Mouse (Mus musculus) right cerebral cortex, postnatal 4 days (tissue): Measurements from ENCODE around the gene Pld6.

Experiments used
- DNase-seq: peaks from one replicate; pipeline ENCODE4 v3.0.0-alpha.2; 2022

Pld6 gene

DNA sequence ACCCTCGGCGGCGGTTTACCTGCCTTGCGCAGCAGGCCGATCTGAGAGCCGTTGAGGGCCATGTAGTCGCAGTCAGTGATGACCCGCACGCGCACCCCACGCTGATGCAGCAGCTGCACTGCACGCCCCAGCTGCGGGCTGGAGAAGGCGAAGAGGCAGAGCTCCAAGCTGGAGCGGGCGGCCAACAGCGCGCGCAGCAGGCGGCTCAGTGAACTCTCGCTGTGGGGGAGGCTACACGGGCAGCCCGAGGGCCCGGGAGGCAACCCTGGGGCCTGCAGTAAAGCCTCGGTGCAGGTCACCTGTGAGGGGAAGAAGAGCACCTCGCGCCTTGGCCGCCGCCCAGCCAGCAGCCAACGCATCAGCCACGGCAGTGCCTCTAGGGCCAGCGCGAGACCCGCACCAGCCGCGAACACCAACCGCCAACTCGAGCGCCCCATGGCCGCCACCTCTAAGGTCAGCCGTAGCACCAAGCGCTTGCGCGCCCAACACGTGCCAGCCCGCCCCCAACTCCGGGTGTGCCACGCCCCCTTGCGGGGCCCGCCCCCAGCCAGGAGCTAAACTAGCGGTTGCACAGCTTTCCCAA, at the start of gene Pld6:
TSS of gene Pld6 (minus strand) at position 447 of the 583 bp plus-strand sequence.
- peak; percentile 53 for DNase-seq

GRCm38 (mm10) chr11:59821625-59822024, 34.2 kb upstream of the Pld6 start:
- DNase-seq = no peak

DNA sequence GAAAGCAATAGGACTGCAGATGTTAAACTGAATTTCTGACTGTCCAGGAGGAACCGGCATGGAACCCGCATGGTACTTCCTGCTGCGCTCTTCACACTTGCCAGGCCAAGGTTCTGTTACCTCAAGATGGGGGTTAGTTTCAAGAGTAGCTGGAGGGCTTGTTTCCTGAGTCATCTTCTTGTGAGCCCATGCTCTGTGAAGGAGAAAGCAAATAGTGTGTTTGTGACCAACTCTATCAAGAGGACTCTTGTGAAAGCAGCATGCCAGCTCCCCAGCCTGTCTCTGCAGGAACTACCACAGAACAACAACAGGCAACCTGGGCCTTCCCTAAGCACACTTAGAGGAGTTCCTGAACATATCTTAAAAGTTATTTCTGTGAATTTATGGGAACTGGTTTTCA, 30.5 kb upstream of the Pld6 start:
- no peak for DNase-seq

- no peak for DNase-seq
Measured at GRCm38 (mm10) chr11:59815482-59816065, 28.1 kb upstream of the Pld6 start.

- DNase-seq = no peak
Measured at GRCm38 (mm10) chr11:59814936-59815335, 27.5 kb upstream of the Pld6 start.

- no peak for DNase-seq
Measured at GRCm38 (mm10) chr11:59814311-59814710, 26.9 kb upstream of the Pld6 start.

DNA sequence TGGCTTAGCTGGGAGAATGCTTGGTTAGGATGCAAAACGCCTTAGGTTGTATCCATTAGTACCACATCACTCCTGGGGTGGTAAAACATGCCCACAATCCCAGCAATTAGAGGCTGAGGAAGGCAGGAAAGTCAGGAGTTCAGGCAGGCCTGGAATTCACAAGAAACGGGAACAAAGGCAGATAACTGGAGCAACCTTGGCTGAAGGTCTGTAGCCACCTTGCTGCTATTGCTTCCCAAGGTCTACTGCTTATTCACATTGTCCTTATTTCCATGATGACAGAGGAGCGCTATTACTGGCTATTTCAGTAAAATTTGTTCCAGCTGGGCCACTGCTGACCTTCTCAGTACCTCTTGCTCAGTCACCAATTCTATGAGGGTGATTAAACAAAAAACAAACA, 25.8 kb upstream of the Pld6 start:
- DNase-seq = no peak

DNA sequence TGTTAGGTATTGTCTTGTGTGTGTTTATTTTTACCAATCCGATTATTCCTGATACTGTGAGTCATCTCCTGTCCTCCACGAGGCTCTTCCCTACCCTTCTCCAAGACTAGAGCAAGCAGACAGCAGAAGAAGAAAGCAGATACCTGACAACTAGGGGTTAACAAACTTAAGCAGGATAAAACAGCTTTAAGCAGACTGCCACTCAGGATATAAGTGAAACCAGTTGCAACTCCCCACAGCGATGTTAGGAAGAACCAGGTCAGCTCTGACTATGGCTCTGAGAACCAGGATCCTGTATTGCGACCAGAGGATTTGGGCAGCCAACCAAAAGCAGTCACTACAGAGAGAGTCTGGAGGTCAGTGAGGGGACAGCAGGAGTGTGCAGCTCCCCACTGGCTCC, 23.8 kb upstream of the Pld6 start:
- no peak for DNase-seq

GRCm38 (mm10) chr11:59810480-59811158, 23.2 kb upstream of the Pld6 start:
- DNase-seq = no peak

DNA sequence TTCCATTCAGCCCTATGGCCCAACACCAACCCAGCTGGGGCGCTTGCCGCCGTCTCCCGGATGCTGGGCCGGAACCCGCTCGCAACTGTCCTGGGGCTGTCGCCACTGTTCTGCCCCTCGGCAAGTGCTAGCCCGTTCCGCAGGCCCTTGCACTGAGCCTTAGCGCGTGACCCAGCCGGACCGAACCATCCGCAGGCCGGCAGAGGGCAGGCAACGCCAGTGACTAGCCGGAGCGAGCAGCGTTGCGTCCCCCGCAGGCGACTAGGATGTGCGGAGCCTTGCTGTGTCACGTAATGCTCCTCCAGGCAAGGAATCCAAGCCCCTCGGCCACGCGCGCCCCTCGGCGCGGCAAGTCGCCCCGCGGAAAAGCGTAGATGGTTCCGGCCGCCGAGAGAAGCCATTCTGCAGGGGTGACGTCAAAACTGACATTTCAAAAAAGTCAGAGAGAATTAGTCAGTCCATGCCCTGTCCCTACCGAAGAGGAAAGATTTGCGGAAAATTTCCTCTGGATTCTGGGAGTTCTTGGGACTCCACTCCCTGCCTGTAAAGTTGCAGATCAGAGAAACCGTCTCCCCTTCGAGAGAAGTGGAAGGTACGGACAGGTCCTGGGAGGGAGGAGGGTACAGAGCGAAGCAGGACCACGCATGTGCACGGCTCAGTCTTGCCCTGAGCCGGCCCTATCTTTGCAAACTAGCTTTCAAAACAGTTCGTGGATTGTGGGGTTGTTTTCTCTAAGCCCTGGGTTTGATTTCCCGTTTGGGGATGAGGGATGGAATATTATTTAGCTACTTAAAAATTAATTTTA, 22.4 kb upstream of the Pld6 start, which contains the start of gene Flcn:
TSS of gene Flcn (minus strand) at position 347 of the 805 bp plus-strand sequence.
- peak; percentile 79 for DNase-seq

- no peak for DNase-seq
Measured at GRCm38 (mm10) chr11:59809071-59809669, 21.7 kb upstream of the Pld6 start.

GRCm38 (mm10) chr11:59808170-59808960, 20.9 kb upstream of the Pld6 start:
- no peak for DNase-seq

- no peak for DNase-seq
Measured at GRCm38 (mm10) chr11:59805656-59806055, 18.2 kb upstream of the Pld6 start.

GRCm38 (mm10) chr11:59805256-59805655, 17.8 kb upstream of the Pld6 start:
- DNase-seq = no peak

- no peak for DNase-seq
Measured at GRCm38 (mm10) chr11:59804409-59805110, 17.1 kb upstream of the Pld6 start.

DNA sequence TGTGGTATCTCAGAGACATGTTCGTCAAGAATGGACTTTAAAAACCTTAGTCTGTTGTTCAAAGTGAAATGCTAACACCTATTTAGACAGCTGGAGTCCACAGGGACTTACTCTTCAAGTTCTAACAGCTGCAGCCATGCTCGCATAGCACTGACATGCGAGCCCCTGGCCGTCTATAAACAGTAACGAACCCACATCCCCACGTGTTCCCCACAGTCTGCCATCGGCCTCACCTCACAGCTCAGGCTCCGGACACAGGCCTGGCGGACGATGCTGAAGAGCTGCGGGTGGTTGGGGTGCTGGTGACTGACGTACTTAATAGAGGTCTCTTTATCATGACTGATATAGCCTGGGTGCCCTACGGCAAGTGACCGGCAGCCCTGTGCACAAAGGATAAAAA, 16.1 kb upstream of the Pld6 start:
- DNase-seq = no peak

DNA sequence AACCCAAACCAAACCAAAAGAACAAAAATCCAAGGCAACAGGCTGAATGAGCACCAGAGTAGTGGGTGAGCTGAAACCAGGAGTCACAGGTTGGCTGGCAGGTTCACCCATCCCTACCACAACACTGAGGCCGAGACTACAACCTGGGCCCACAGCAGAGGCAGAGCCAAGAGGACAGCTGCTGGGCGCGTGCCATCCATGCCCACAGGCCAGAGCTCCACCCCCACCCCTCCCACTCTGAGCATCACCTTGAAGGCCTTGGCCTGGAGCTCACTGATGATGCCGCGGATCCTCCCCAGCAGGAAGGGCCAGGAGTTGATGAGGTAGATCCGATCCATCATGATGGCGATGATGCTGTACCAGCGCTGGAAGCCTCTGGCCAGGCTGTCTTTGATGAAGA, 14.4 kb upstream of the Pld6 start:
- DNase-seq = no peak

DNA sequence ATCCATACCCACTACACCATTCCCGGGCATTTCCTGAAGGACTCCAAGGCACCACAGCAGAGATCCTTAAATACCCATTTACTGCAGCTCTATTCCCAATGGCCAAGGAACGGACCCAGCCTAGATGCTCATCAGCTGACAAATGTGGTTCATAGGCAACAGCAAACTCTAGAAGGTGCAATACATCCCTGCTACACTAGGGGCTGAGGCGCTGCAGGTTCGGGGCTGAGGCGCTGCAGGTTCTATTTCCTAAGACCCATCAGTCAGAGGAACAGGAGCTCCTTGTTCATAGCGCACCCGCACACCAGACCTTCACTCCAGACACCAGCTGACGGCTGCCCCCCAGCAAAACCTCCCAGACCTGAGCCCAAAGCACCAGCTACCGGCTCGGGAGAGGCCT, 13.0 kb upstream of the Pld6 start:
- DNase-seq = no peak

DNA sequence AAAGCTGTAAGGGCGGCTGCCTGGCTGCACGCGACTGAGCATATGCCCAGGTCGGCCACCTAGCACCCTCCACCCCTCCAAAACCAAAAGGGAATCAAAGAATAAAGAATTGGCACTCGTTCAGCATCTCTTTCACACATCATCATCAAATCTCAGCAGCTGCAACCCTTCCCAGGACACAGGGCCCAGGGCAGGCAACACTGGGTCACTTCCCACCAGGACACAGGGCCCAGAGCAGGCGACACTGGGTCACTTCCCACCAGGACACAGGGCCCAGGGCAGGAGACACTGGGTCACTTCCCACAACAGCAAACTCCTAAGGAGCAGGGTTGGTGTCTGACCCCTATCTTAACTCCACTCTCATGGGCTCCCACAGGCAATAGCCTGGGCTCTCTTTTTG, 5.9 kb upstream of the Pld6 start:
- no peak for DNase-seq

- DNase-seq = no peak
Measured at GRCm38 (mm10) chr11:59789311-59789710, 1.9 kb upstream of the Pld6 start.

DNA sequence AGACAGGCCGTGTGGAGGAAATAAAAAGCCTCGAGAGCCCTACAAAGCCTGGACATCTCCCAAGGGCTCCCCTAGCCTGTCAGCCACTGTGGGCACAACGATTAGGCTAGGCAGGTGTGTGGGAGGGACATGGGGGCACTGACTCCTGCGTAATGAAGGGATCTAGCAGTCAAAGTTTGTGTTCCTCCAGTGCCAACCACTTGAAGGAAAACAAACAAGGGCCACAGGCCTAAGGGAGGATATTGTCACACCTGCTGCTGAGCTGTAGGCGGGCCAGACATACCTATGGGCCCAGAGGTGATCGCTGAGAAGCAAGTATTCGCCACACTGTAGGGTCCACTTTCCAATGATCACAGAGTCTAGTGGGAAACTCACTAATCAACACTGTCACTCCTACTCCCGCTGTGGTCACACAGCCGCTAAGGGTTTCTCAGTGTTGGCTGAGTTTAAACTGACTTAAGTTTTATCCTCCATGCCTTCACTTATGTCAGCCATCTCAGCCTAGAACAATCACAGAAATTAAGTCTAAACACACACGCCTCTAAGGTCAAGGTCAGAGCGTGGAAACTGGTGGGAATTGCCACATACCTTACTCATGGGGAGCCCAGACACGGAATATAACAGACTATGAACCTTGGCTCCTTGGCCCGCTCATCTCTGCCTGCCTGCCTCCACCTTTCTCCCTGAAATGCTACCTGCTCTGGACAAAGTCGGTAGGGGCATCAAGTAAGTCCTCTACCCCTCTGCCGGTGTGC, 824 bp downstream of the Pld6 start:
- no peak for DNase-seq
